Mouse (Mus musculus): ENCODE measurements at regions not wholly inside any gene's neighbourhood (a gene's known extent, or its start where the extent isn't known, plus 50 kb on each side); places are given as distances from the start of the nearest gene placed in this dataset.

DNA sequence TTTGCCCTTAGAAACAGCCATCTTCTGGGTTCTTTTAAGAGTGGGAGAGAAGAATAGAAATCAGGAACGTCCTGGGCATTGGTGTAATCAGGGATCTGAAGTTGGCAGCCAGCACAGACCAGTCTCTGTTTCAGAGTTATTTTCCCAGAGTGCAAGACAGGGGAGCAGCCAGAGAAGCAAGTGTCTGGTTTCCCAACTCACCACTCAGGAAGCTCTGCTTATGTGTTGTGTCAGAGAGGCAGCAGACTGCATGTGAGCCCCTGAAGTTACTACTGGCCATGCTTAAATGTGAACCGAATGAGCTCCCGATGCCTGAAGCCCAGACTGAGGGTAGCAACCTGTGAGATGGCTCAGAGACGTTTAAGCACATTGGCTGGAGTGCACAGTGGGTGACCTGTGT, 133.7 kb downstream of the Tgfb2 start:
- TF ChIP-seq FLI1 (IDR thresholded peaks at IDR 0.05; ENCODE audit: low read length) (no peak), GATA1 (IDR thresholded peaks at IDR 0.05; ENCODE audit: borderline replicate concordance, low read length) (no peak)

Data from megakaryocyte, embryonic 14.5 days (primary cell).